Comparison of ENCODE assay signal across 13 mouse cellular contexts in the genomic region with DNA sequence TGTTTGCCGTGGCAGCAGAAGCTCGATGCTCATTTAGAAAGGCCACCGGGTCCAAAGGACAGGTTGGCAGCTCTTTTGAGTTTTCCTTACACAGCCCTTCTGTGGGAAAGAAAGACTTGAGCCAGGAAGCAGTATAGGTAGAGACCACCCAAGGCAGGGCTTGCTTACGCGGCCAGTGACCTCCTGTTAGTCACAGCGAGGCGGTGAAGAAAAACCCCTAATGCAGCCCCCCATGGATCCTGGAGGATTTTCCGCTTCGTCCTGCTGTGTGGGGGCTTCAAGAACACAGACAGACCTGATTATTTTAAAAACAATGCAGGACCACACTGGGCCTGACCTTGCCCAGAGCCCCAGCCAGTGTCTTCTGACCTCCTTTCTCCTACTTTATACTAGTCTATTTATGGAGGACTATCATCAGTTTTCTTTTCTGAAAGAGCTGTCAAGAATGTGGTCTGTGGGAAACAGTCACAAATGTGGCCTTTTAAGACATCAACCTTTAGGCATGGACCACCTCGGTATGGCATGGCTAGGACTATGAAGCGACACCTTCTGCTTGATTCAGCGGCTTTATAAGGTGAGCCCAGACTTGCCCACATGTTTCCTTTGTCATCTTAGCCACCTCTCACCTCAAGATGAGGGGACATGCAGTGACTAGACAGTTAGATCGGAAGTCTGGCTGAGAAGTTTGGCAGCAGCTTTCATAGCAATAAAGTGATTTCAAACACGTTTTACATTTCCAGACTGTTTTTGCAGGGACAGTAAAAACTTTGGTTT.
A peak's percentile ranks its signal among the peaks of the same experiment; 100 is the strongest.
DNase-seq lines count a peak whose midpoint lies in the region; ATAC-seq and TF ChIP-seq lines count a peak whose summit lies in the region.
"Had no signal": no experiment of that assay in that cellular context is flagged by ENCODE, and none has a peak within 500 bp of the region (broad histone marks: within the 10 kb centered on the region; RNA-seq: fewer than 3 reads in every experiment).

No protein-coding gene starts in this region.

- DNase-seq in thymus, postnatal 4 days: peak; percentile 10
- no peak for DNase-seq in thymus, postnatal 10 days (ENCODE audit: low spot score in 2 of 2)
- DNase-seq in hindbrain, embryonic 14.5 days (ENCODE audit: low spot score): no peak
- no peak for DNase-seq in adipocyte (ENCODE audit: low spot score)
- DNase-seq in ovary, postnatal 10 days (ENCODE audit: low spot score): no peak
- DNase-seq: gastrocnemius, postnatal 14 days; lung, adult 2 months; right cerebral cortex, postnatal 14 days; thymus, adult 2 months had no signal

- no peaks in the 10 kb centered on the region for H3K36me3 ChIP-seq in hindbrain, embryonic 14.5 days (replicated peaks; ENCODE audit: control insufficient read depth, insufficient read depth)
- no peaks in the 10 kb centered on the region for H3K36me3 ChIP-seq in midbrain, embryonic 15.5 days (replicated peaks)
- H3K36me3 ChIP-seq in intestine, postnatal 0 days (ENCODE audit: control insufficient read depth, insufficient read depth): no peaks in the 10 kb centered on the region
- H3K36me3 ChIP-seq: embryonic facial prominence, embryonic 15.5 days had no signal

- no peaks in the 10 kb centered on the region for H3K27me3 ChIP-seq in hindbrain, embryonic 14.5 days (ENCODE audit: control insufficient read depth, insufficient read depth, low read length)
- no peaks in the 10 kb centered on the region for H3K27me3 ChIP-seq in midbrain, embryonic 15.5 days (replicated peaks)
- H3K27me3 ChIP-seq in intestine, postnatal 0 days (replicated peaks; ENCODE audit: control insufficient read depth, insufficient read depth, low read length): no peaks in the 10 kb centered on the region
- H3K27me3 ChIP-seq: embryonic facial prominence, embryonic 15.5 days had no signal

- 17% methylated on average over 14 of the region's 14 CpGs for WGBS in hindbrain, embryonic 14.5 days
- WGBS in midbrain, embryonic 15.5 days: 29% methylated on average over 14 of the region's 14 CpGs
- WGBS in intestine, postnatal 0 days: 69% methylated on average over 14 of the region's 14 CpGs

- H3K4me1 ChIP-seq in hindbrain, embryonic 14.5 days (replicated peaks; ENCODE audit: control insufficient read depth, insufficient read depth, low read length): peaks cover 10% of the 10 kb centered on the region
- peaks cover 13% of the 10 kb centered on the region; the same call in 1 of the 2 replicates for H3K4me1 ChIP-seq in midbrain, embryonic 15.5 days
- no peaks in the 10 kb centered on the region for H3K4me1 ChIP-seq in intestine, postnatal 0 days (replicated peaks; ENCODE audit: control insufficient read depth, insufficient read depth, low read length)

- no peak overlapping the region for H3K27ac ChIP-seq in hindbrain, embryonic 14.5 days
- no peak overlapping the region for H3K27ac ChIP-seq in midbrain, embryonic 15.5 days
- no peak overlapping the region for H3K27ac ChIP-seq in intestine, postnatal 0 days (ENCODE audit: low read depth, low read length)
- H3K27ac ChIP-seq: embryonic facial prominence, embryonic 15.5 days had no signal

- H3K4me2 ChIP-seq in hindbrain, embryonic 14.5 days (replicated peaks): peak overlapping the region; percentile 41
- H3K4me2 ChIP-seq in midbrain, embryonic 15.5 days: peak overlapping the region; percentile 36
- no peak overlapping the region for H3K4me2 ChIP-seq in intestine, postnatal 0 days (replicated peaks; ENCODE audit: low read depth)
- H3K4me2 ChIP-seq: embryonic facial prominence, embryonic 15.5 days had no signal

- no peak for TF ChIP-seq CTCF in intestine, postnatal 0 days (IDR thresholded peaks at IDR 0.05; ENCODE audit: low read depth)

- ATAC-seq in hindbrain, embryonic 14.5 days (ENCODE audit: low FRiP score): no peak
- 0 out of 2 replicates have a peak, but pooled peaks have one; percentile 42 for ATAC-seq in midbrain, embryonic 15.5 days (replicated peaks)
- ATAC-seq in intestine, postnatal 0 days: no peak
- ATAC-seq: inflammation-experienced regulatory T-cells, adult 6 months had no signal

- peak overlapping the region; percentile 21; the same call in 1 of the 2 replicates for H3K9ac ChIP-seq in hindbrain, embryonic 14.5 days
- no peak overlapping the region for H3K9ac ChIP-seq in midbrain, embryonic 15.5 days
- no peak overlapping the region for H3K9ac ChIP-seq in intestine, postnatal 0 days (ENCODE audit: low read depth, low read length)
- H3K9ac ChIP-seq: embryonic facial prominence, embryonic 15.5 days had no signal

- H3K9me3 ChIP-seq in hindbrain, embryonic 14.5 days (ENCODE audit: control insufficient read depth, low read length): no peaks in the 10 kb centered on the region
- H3K9me3 ChIP-seq in midbrain, embryonic 15.5 days: no peaks in the 10 kb centered on the region
- no peaks in the 10 kb centered on the region for H3K9me3 ChIP-seq in intestine, postnatal 0 days (ENCODE audit: control insufficient read depth)
- H3K9me3 ChIP-seq: embryonic facial prominence, embryonic 15.5 days had no signal

- H3K4me3 ChIP-seq in hindbrain, embryonic 14.5 days (replicated peaks; ENCODE audit: low read length): no peak overlapping the region
- H3K4me3 ChIP-seq in midbrain, embryonic 15.5 days: no peak overlapping the region
- no peak overlapping the region for H3K4me3 ChIP-seq in intestine, postnatal 0 days (ENCODE audit: low read depth, low read length)
- H3K4me3 ChIP-seq: embryonic facial prominence, embryonic 15.5 days had no signal
